Mouse (Mus musculus) myocyte (in vitro differentiated cells): ENCODE results near the gene Derl2.

Experiments used
- CEBPB ChIP-seq: IDR thresholded peaks from 2 replicates; pipeline ENCODE4 v1.6.1; 2011; ENCODE audit warnings: mild to moderate bottlenecking, moderate library complexity; ENCODE audit not compliant: poor library complexity, insufficient read depth, severe bottlenecking
- E2F4 ChIP-seq: IDR thresholded peaks from one replicate; pipeline ENCODE4 v1.6.1; 2011; ENCODE audit warnings: mild to moderate bottlenecking, control low read depth, moderate library complexity; ENCODE audit not compliant: insufficient read depth
- MAX ChIP-seq: IDR thresholded peaks from one replicate; pipeline ENCODE4 v1.6.1; 2011; ENCODE audit warnings: low read depth, mild to moderate bottlenecking, control low read depth
- MYOG ChIP-seq, 3 experiments: IDR thresholded peaks; one replicate each; pipeline ENCODE4 v1.6.1; 2011; ENCODE audit warnings: control low read depth in 2 of 3, low read depth in 2 of 3, mild to moderate bottlenecking in 2 of 3; ENCODE audit not compliant: insufficient read length in 2 of 3, control insufficient read depth in 1 of 3, insufficient read depth in 1 of 3
- POLR2A ChIP-seq: IDR thresholded peaks from one replicate; pipeline ENCODE4 v1.6.1; 2011; ENCODE audit warnings: low read depth, mild to moderate bottlenecking, control low read depth, moderate library complexity; ENCODE audit not compliant: insufficient read length
- TCF12 ChIP-seq: IDR thresholded peaks from one replicate; pipeline ENCODE4 v1.6.1; 2011; ENCODE audit warnings: mild to moderate bottlenecking, control low read depth; ENCODE audit not compliant: poor library complexity, insufficient read depth, severe bottlenecking

GRCm38 (mm10) chr11:71012743-71013142, 6.9 kb downstream of the Derl2 start:
- TF ChIP-seq CEBPB, result no peak
- no peak for TF ChIP-seq TCF12
- no peak for TF ChIP-seq POLR2A
- TF ChIP-seq MAX, result no peak
- TF ChIP-seq E2F4, result no peak
- no peak for TF ChIP-seq MYOG (IDR thresholded peaks at IDR 0.05; ENCODE audit: control insufficient read depth in 1 of 3, insufficient read depth in 1 of 3, insufficient read length in 2 of 3, low read depth in 2 of 3)
